Mouse (Mus musculus): ENCODE data around the gene Aplnr.

The Aplnr gene

DNA sequence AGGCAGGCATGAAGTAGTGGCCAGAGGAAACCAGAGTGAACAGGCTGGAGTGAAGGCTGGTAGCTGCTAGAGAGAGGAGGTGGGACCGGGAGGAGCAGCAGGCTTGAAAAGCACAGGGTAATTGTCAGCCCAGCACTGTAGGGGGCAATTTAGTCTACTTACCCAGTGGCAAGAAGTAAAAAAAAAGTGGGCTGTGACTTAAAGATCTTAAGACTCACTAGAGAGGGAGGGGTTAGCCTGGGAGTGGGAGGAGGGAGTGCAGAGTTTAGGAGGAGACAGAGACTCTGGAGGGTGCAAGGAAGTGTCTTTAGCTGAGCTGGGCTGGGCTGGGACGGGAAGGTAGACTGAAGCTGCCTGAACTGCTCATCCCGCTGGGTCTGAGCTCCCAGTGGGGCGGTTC, at the start of gene Aplnr:
TSS of gene Aplnr (plus strand) at position 137 of the 400 bp plus-strand sequence.
- DNase-seq (ENCODE audit: low spot score), result no peak

GRCm38 (mm10) chr2:85088716-85089646, 47.0 kb upstream of the Aplnr start:
- DNase-seq (ENCODE audit: low spot score), result no peak

DNA sequence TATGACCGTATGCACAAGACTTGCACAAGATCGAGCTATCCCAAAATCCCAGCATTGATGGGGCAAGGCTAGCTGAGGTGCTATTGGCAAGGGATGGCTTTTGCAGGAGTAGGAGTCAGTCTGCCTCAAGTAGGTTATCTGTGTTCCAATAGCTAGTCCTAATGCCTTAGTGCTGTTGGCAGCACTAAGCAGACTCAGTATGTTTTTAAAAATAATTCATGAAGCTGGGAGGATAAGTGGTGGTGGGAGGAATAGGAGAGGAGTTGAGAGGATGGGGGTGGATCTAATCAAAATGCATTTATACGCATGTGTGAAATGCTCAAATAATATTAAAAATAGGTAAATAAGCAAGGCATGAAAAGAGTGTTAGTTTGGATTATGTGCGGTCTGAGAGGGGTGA, 44.7 kb upstream of the Aplnr start:
- DNase-seq (ENCODE audit: low spot score), result no peak

DNA sequence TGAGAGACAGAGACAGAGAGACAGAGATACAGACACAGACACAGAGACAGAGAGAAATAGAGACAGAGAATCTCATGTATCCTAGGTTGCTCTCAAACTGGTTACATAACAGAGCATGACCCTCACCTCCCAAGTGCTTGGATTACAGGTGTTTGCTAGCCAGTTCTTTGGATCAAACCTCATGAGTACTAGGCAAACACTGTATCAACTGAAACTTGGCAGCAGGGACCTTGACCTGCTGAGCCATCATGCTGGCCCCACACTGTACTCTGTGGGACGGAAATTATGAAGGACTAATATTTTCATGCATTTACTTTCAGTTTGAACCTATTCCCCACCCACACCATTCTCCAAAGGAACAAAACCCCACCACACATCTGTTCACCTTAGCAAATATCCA, 42.6 kb upstream of the Aplnr start:
- no peak for DNase-seq (ENCODE audit: low spot score)

DNA sequence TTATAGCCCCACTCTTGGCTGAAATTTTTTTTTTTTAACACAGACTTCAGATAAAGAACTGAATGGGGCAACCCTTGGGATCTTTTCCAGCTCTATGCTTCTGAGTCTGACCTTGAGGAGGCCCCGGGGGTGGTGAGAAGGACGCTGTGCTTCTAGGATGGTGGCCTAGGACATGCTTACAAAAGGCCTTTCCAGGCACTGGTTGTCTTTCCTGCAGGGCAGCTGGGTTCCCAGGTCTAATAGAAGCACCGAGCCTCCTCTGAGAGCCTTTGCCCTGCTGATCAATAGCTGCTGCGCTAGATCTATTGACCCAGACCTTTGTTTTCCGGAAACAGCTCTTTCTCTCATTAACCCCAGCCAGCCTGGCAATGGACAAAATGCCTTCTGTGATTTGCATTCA, 40.1 kb upstream of the Aplnr start:
- no peak for DNase-seq (ENCODE audit: low spot score)

GRCm38 (mm10) chr2:85098014-85098413, 38.0 kb upstream of the Aplnr start:
- no peak for DNase-seq (ENCODE audit: low spot score)

GRCm38 (mm10) chr2:85098824-85099511, 37.1 kb upstream of the Aplnr start:
- DNase-seq (ENCODE audit: low spot score), result peak; percentile 57

- DNase-seq (ENCODE audit: low spot score), result no peak
These were observed 32.8 kb upstream of the Aplnr start for GRCm38 (mm10) chr2:85103201-85103600.

DNA sequence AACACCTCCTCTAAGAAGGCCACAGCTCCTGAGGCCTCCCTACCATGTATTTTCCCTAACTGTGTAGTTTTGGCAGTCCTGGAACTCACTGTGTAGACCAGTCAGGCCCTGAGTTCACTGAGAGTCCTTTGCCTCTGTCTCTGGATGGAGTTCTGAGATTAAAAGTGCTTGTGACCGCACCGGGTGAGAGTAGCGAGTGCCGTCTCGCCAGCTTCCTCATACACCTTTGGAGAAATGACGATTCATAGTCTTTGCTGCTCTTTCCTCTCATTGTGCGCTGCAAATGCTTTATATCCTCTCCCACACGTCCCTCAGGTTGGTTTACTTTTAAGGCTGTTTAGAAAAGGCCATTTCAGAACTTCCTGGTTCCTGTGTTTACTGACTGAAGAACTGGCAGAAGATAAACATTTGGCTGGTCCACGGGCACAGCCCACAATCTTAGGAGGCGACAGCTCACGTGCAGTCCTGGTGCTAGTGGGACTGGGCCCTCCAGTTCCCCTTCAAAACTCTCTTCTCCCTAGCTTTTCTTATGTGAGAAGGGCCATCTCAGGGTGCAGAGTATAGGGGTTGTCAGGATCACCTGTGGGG, 30.5 kb upstream of the Aplnr start:
- no peak for DNase-seq (ENCODE audit: low spot score)

DNA sequence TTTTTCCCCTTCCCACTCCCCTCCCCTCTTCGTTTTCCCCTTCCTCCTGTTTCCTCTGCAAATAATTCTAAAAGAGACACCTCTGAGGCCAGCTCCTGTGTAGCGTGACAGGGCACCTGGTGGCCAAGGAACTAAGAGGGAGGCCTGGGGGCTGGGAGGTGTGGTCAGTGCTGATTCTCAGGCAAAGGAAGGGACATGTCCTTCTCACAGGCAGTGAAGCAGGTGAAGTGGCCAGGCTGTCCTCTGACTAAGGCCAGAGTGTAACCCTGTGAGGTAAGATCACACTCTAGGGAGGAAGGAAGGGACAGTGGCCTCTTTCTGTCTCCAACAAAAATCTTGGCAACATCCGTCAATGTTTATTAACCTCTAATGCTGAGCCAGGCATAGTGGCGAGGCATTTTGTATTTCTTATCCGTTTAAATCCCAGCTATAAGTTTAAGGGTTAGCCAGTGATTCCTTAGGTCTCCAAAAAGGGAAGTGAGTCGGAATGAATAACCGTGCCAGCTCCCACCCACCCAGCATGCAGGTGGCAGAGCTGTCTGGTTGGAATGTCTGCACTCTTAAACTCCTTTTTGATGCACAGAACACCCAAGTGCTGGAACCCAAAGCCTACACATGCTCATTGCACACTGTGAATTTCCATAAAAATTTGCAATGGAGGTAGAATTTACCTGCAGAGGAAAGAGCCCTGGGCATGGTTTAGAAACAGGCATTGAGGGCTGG, 29.8 kb upstream of the Aplnr start:
- no peak for DNase-seq (ENCODE audit: low spot score)

DNA sequence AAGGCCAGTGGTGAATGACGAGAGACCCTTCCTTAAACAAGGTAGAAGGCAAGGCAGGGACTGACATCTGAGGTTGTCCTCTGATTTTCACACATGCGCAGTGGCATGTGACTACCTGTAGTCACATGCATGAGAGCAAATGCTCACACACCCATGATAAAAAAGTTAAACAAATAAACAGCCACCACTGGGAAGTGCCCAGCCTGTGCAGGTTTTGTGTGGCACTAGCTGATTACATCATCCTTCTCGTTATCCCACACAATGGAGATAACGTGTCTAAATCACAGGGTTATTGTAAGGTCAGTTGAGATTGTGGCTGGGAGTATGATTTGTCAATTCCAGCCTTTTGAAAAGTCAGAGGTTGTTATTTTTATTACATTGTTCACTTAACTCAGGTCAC, 29.1 kb upstream of the Aplnr start:
- DNase-seq (ENCODE audit: low spot score), result no peak

DNA sequence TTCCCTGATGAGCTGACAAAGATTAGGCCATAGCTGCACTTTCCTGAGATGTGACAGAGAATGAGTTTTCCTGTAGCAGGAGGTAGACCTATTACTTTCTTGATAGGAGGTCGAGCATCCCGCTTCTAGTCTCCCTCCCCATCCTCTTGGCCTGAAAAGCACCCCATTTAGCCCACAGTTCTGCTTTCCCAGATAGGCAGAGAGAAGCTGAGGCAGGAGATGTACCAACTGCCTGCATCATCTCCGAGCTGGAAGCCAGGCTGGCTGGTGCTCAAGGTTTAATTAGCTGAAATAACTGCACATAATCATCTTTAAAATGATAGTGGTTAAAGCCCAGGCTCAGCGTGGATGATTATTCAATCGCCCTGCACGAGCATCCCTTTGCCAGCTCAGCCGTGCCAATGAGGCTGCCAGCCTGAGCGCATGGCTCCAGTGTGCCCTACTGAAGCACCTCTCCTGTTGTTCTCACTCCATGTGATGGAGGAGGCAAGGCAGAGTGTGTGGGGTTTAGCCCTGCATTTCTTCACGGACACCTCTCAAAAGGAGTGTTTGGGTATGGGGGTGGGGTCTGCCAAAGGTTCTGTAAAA, 25.6 kb upstream of the Aplnr start:
- no peak for DNase-seq (ENCODE audit: low spot score)

- DNase-seq (ENCODE audit: low spot score), result no peak
These were observed 12.7 kb upstream of the Aplnr start for GRCm38 (mm10) chr2:85123187-85123868.

GRCm38 (mm10) chr2:85123869-85124535, 12.0 kb upstream of the Aplnr start:
- DNase-seq (ENCODE audit: low spot score), result peak; percentile 66

GRCm38 (mm10) chr2:85129496-85129971, 6.5 kb upstream of the Aplnr start:
- no peak for DNase-seq (ENCODE audit: low spot score)

GRCm38 (mm10) chr2:85131226-85131625, 4.8 kb upstream of the Aplnr start:
- no peak for DNase-seq (ENCODE audit: low spot score)

DNA sequence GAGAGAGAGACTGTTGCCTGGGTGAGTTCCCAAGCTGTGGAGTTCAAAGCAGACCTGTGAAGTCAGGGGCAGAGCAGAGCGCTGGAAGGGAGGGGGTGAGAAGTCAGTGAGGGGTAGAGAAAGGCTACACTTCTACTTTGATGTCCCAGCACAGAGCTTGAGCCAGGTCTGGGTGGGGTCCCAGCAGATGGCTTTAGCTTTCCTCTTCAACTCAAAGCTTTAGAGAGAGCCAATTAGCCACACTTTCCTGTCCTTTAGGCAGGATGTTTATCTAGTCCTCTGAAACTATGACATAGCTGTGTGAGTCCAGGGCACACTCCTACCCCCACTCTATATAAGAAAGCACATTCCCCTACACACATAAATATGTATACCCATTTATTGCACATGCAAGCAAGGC, 4.3 kb upstream of the Aplnr start:
- no peak for DNase-seq (ENCODE audit: low spot score)

DNA sequence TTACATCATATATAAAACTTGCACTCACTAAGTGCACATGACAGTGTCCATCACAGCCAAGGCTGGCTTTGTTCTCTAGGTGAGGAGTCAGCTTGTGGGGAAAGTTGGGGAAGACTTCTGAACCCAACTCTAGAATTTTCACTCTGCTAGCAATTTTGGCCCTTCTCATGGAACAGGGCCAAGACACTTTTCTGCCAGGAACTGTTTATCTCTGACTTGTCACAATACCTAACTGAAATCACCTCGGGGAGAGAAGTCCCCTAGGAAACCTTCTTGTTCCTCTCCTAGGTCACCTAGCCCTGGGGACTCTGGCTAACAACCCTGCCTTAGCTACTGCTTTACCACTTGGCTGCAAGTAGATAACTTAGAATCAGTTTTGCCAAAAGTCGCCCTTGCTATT, 3.8 kb upstream of the Aplnr start:
- no peak for DNase-seq (ENCODE audit: low spot score)

GRCm38 (mm10) chr2:85135099-85135498, 926 bp upstream of the Aplnr start:
- DNase-seq (ENCODE audit: low spot score), result no peak

- no peak for DNase-seq (ENCODE audit: low spot score)
These were observed 951 bp downstream of the Aplnr start for GRCm38 (mm10) chr2:85136831-85137520.

Measured in ovary, postnatal 14 days (tissue).